Mouse (Mus musculus) liver, postnatal 0 days (tissue): Measurements from ENCODE around the gene Vti1a.

Experiments used
- CTCF ChIP-seq: sonication (generic); IDR thresholded peaks from 2 replicates; pipeline ENCODE4 v1.5.1; 2016; ENCODE audit warnings: antibody characterized with exemption, low read depth
- EP300 ChIP-seq: IDR thresholded peaks from 2 replicates; pipeline ENCODE4 v1.6.1; 2016; ENCODE audit warnings: antibody characterized with exemption, low read depth, mild to moderate bottlenecking

GRCm38 (mm10) chr19:55296301-55296700 is 19.8 kb upstream of the Vti1a start:
- TF ChIP-seq CTCF (no peak), EP300 (no peak)
